Mouse (Mus musculus) right cerebral cortex, postnatal 14 days (tissue): ENCODE measurements around the gene Eftud2.

ENCODE experiments used
- DNase-seq: peaks from one replicate; pipeline ENCODE4 v3.0.0; 2022

Gene Eftud2

DNA sequence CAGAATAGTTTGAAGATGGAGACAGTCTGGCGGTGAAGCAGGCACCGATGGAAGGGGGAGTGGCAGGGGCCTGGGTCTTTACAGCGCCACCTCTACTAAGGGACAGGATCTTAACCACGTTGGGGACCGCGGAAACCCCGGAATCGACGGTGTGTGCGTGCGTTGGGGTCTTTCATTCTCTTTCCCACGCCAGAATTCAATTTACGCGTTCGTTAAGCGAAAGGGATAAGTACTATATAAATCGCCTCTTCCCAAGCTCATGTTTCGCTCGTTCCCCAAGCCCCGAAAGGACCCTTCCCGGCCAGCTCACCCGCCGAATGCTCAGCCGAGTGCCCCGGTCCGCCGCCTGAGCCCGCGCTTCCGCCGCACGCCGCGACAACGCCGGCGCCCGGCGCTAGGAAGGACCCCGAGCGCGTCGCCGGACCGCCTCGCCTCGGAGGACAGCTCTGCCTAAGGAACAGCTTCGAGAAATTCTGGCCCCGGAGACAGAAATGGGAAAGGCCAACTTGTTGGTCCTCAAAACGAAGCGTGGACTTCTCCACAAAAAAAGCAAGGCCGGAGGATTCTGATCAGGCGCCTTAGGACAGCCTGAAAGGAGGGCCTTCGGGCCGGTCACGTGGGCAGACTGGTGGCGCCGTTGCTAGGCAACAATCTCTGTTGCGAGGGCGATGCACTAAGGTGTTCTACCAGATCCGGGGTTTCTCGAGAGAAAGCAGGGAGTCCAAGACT, at the start of gene Eftud2, which contains the start of gene Ccdc103:
TSS of gene Eftud2 (minus strand) at position 401 of the 729 bp plus-strand sequence.
TSS of gene Ccdc103 (plus strand) at position 620 of the 729 bp plus-strand sequence.
- DNase-seq, result peak; percentile 93

DNA sequence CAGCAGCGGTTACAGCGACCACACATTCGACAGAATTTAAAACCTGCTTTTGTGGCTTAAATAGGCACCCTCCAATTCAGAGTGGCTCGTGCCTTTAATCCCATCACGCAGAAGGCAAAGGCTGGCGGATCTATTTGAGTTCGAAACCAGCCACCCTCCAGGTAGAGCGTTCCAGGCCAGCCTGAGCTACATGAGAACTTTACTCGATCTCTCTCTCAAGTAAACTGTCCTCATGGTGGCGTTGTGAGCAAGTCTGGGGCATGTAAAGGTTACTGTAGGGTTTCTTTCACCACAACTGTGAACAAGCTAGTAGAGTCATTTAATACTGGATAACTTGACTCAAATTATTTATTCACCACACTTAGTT, 44.5 kb upstream of the Eftud2 start:
- DNase-seq, result no peak

DNA sequence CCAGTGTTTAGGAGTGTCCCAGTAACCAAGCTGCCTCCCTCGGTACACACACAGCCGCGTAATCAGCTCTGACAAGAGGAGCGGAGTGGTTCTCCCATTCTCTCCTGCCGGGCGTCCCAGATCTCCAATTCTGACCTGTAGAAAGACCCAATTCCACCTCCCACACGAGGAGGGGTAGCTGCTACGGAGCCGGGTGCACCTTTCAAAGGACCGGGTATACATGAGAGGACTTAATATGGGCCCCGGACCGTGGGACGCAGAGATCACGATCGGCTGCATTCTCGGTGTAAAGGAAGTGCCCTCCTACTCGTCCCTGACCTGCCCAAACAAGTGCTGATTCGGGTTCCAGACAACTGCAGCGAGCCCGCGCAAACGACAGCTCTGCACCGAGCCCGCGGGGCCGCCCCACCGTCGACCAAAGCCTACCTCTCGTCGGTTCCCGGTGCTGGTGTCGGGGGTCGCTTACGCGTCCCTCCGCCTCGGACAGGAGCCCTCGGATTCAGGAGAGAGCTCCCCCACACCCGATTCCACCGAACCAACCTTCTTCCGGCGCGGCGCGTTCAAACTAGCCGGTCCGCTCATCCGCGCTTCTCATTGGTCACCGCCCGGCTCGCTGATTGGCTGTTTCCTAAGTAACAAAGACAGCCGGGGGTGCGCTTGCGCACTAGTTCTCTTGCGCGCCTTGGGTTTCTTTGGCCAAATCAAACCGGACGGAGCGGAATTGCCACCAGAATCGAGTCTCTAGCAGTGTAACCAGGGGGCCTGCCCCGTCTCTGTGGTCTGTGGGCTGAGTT, 44.0 kb upstream of the Eftud2 start, which contains the start of gene Kif18b:
TSS of gene Kif18b (minus strand) at position 568 of the 794 bp plus-strand sequence.
- DNase-seq, result peak; percentile 96

DNA sequence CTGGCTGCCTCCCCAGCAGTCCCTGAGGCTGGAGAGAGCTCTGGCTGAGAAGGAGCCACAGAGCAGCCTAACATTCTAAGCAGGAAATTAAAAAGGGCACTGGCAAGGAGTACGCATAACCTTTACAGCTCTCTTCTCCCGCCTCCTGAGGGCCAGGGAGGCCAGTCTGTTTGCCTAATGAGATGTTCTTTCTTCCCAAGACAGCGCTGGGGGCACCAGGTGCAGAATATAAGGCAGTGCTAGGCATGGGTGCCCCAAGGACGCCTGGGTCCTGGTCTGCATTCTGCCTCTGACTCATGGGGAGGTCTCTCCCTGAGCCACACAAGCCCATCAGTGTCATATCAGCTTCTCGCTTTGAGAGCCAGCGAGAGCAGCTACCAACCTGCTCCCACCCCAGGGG, 40.7 kb upstream of the Eftud2 start:
- no peak for DNase-seq

DNA sequence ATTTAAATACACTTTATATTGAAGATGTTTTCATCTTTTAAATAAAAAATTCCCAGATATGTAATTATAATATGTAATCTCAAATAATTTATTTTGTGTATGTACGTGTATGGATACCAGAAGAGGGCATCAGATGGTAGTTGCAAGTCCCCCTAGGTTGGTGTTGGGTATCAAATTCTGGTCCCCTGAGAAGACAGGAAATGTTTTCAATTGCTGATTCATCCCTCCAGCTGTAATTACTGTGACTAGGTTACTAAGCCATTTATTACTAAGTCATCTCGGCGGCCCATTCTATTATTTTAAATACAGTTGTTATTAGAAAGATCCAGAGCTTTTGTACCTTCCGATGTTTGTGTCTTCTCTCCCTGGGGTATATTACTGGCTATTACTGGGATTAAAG, 37.3 kb upstream of the Eftud2 start:
- DNase-seq, result no peak

DNA sequence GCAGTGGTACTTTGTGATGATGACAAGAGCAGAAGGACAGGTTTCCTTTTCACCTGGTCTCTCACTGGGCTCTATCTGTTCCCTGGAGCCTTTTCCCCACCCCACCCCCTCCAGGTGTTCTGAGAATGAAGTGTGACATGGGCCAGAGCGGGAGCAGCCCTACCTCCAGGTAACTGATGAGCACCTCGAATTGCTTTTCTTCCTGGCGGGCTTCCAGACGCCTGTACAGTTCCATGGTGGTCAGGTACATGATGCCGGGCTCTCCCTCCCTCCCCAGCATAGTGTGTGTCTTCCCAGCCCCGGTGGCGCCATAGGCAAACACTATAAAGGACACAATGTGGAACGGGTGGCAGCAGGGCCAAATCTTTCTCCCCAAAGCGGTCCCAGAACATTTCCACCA, 34.6 kb upstream of the Eftud2 start:
- no peak for DNase-seq

DNA sequence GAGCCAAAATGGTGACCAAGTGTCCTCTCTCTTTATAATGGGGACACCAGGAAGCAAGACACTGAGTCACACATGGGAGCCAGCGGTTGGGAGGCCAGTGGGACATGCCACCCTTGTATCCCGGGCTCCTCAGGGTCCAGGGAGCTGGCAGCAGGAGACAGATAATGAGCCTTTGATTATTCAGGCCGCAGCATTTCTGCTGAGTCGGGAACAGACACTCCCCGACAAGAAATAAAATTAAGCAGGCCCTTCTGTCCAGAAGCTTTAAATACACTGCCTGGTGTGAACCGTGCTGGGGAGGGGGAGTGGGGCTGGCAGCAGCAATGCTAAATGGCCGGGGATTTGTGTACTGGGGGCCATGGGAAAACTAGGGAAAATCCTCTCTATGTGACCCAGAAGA, 30.6 kb upstream of the Eftud2 start:
- DNase-seq, result no peak

DNA sequence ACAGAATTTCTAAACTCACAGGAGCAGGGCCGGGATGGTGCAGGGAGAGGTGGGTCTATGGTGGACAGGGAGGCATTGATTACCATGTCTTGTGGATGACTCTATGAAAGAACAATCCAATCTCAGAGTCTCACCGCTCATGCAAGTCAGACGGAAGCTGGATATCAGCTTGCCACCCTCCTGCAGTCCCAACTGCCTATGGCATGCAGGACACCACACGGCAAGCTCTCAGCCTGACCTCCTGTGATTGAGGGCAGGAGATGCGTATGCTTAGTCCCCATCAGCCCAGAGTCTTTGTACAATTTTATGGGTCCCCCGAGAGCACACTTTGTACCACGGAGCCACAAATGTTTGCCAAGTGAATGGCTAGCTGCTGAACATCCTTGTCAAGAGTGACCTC, 22.9 kb upstream of the Eftud2 start:
- DNase-seq, result no peak

DNA sequence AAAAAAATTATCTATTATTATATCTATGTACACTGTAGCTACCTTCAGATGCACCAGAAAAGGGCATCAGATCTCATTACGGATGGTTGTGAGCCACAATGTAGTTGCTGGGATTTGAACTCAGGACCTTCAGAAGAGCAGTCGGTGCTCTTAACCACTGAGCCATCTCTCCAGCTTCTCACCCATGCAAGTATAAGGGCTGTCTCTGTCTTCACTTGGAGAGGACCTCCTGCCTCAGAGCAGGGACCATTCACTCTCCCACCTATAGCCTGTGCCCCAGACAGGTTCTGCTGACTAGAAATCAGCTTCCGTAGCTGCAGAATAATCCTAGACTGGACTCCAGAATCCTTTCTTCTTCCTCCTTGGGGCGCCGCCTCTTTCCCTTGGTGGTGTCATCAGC, 21.3 kb upstream of the Eftud2 start:
- DNase-seq, result no peak

DNA sequence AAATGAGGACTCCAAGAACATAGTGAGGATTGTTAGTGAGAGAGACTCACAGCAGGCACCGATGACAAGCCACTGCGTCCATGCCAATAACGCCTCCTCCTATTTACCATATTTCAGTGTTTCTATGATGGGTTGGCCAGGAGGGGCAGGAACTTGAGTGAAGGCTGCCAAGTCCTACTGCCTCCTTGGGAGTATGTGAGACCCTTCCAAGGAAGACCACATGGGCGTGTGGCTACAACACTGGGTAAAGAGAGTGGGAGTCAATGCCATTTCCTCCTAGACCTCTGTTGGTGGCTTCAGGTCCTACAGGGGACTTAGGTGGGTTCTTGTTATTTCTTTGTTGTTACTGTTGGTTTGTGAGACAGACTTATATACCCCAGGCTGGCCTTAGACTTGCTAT, 20.4 kb upstream of the Eftud2 start:
- no peak for DNase-seq

DNA sequence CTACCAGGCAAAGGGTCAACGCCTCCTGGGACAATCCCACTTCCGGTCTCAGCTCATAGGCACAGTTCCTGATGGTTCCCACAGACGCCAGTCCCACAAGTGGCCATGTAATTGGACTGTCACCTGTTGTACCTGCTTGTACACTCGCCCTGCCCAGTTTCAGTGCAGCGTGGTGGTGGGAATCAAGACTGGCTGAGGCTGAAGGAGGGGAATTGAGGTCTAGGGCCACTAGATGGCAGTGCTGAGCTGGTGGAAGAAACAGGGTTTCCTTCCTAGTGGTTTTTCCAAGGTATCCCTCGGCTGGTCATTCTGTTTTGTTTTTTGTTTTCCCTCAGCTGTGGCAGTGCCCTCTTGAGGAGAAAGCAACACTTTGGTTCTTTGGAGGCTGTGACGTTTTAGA, 20.0 kb upstream of the Eftud2 start, which contains the start of gene Gfap:
TSS of gene Gfap (minus strand) at position 150 of the 400 bp plus-strand sequence.
- DNase-seq, result peak; percentile 88

DNA sequence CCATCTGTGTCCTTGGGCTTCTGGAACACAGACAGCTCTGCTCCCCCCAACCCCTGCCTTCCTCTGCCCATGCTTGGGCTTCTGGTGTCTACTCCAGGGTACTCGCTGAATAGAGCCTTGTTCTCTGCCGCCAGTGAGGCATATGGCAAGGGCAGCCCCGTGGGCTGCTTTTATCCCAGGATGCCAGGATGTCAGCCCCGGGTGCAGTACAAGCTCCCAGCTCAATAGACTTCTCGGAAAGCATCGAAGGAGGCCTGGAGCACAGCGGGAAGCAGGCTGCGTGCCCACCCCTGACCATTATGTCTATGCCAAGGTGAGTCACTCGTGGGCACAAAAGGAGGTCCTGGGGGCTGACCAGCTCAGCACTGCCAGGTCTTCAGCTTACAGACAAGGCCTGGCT, 17.6 kb upstream of the Eftud2 start:
- no peak for DNase-seq

DNA sequence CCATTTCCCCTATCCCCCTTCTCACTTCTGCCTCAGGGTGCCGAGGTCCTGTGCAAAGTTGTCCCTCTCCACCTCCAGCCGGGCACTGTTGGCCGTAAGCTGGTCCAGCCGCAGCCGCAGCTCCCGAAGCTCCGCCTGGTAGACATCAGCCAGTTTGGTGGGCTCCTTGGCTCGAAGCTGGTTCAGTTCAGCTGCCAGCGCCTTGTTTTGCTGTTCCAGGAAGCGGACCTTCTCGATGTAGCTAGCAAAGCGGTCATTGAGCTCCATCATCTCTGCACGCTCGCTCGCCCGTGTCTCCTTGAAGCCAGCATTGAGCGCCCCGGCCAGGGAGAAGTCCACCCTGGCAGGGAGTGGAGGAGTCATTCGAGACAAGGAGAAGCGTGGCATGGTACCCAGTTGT, 15.9 kb upstream of the Eftud2 start:
- DNase-seq, result no peak

DNA sequence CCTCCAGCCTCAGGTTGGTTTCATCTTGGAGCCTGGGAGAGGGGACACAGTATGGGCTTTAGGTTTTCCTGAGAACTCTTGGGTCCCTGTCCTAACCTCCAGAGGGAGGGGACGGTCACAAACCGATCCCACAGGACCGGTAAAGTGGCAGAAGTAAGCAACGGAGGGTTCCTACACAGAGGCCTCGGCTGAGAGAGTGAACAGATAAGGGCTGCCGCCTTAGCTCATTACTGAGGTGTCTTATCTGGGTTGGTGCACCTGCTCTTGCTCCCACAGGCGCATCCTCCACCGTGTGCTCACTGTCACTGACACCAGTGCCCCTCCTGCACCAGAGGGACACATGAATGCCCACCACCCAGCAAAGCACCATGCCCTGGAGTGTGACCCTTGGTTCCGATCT, 15.0 kb upstream of the Eftud2 start:
- DNase-seq, result no peak

DNA sequence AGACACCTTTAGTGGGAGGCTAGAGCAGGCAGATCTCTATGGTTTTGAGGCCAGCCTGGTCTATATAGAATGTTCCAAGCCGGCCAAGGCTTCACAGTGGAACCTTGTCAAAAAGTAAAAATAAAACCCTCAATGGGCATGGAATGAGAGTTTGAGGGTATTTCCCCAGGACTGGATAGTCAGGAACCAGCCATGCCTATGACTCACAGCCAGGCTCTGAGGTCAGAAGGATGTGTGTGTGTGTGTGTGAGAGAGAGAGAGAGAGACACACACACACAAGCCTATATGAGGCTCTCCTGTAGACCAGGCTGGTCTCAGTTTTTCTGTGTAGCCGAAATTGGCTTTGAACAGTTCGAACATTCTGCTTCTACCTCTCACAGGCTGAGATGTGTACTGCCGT, 13.9 kb upstream of the Eftud2 start:
- DNase-seq, result no peak

DNA sequence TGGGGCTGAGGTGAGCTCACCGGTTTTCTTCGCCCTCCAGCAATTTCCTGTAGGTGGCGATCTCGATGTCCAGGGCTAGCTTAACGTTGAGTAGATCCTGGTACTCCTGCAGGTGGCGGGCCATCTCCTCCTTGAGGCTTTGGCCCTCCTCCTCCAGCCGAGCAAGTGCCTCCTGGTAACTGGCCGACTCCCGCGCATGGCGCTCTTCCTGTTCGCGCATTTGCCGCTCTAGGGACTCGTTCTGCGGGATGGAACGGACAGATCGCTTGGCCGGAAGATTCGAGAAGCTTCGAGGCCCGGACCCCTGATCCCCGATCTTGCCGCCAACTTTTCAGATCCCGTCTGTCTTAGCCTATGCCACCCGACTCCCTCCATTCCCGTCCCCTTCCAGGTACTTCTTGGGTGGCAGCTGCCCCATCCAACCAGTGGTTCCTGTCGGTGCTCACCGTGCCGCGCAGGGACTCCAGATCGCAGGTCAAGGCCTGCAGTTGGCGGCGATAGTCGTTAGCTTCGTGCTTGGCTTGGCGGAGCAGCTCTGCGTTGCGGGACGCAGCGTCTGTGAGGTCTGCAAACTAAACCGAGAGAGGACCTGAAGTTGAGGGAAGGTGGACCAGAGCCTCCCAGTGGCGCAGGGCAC, 12.3 kb upstream of the Eftud2 start:
- peak; percentile 50 for DNase-seq

DNA sequence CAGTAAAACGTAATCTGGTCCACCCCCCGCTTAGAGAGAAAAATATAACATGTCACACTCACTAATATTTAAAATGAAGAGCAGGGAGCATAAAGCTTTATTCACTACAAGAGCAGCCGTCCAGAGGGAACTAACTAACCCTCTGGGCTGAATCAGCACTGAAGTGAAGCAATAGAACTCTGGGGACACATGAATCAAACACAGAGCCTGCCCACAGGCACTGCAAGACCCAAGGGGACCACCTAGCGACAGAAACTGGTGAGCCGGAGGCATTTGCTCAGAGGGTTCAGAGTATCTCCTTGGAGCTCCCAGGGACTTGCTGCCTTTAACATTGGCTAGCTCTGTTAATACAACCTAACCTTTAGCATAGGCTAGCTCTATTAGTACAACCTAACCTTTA, 9.3 kb upstream of the Eftud2 start:
- DNase-seq, result no peak

DNA sequence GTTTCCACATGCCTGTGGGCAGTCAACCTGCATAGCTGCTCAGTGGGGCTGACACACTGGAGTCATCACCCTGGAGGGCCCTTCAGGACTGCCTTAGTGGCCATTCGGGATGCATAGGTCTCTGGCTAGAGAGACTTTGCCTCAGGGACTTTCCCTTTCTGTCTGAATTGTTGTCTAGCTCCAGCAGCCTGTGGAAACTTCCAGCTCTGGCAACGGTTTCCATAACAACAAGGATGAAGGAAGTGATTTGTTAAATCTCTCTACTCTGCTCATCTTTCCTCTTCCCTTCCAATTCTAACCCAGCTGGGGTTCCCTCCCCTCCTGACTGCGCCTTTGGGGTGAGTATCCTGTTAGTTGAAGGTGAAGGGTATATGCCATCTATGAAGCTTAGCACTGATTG, 7.3 kb upstream of the Eftud2 start:
- DNase-seq, result no peak

DNA sequence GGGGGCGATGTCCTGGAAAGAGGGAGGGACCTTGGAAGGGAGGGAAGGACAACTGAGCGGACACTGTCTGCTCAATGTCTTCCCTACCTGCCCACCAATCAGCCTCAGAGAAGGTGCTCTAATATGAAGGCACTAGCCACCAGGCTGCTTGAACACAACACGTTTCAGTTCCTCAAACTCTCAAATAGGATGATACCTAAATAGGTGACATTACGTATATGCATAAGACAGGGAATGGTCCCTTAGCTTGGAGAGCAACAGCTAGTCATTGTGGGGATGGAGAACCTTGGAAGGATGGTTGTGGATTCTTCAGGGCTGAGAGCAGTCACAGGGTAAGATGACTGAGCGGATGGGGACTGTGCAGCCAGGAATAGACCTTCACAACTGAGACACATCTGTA, 6.6 kb upstream of the Eftud2 start:
- no peak for DNase-seq

DNA sequence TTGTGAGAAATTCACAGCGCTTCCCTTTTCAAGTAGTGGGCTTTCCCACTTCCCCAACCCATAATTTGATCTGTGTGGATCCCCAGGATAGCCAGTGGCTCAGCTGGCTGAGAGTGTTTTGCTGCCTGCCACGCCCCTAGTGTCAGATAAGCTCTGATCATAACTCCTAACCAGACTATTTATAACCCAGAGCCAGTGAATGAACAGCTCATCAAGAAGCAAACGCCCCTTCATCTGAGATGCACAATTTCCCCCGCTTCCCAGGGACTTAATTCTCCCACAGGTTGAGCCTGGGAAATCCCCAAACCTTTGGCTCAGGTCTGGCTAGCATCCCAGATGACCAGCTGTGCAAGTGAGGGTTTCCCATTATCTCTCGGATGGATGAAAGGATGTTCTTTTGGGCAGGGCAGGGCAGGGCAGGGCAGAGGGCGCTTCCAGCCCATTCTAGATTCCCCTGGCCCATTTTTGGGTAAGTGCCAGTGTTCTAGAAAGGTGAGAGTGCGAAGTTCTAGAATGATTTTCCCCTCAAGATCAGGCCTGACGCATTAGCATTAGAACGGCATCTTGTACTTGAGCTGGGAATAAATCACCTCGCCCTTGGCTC, 3.9 kb upstream of the Eftud2 start, which contains the start of gene Fam187a:
TSS of gene Fam187a (plus strand) at position 554 of the 604 bp plus-strand sequence.
- DNase-seq, result no peak

DNA sequence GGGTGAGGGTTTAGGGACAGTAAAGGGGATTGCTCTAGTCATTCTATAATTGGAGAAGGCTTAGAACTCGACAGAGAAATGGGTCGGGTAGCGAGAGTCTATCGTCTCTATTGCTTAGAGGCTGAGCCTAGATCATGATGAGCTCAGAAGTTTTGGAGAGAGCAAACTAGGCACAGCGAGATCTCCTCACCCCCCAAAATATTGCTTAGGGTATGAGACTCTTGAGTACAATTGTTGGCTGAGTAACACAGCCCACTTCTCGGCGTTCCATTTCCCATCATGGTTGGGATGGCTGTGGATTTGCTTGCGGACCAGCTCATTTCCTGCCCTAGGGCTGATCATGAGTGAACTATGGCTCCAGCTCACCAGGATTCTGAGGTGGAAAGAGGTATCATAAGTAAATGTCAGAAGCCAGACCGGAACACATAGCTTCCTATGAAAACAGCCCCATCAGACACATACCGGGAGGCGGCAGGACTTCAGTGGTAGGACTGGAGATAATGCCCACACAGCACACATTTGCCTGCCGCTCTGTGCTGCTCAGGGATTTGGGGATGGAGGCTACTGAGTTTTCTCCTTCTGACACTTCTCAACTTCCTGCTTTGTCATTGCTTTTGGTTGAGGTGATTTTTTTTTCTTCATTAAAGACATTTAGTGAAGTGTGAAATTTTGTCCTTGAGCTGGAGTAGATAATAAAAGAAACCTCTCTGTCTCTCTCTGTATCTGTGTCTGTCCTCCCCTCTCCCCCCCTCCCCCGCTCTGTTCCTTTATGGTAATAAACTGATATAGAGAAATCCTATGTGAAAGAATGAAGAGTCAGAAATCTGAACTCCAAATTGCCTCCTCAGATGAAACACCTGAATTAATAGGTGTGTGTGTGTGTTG, 771 bp upstream of the Eftud2 start:
- DNase-seq, result no peak

DNA sequence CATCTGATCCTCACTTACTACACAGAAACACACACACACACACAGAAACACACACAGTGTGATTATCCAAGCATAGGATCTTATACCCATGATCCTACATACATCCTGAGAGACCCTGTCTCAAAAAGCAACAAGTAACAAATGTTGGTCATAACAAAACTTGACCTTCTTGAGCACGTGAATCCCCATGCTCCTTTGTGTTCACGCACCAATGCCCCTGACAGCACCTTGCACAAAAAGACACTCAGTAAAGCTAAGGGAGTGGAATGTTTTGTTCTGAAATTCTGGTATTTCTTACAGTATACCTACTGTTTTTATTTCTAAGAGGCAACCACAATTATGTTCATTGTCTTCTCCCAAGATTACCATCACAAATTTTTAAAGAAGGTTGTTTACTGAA, 1.2 kb downstream of the Eftud2 start:
- no peak for DNase-seq
